ENCODE assay signal across 29 mouse cellular contexts in genomic region chr11:35569957-35570356, GRCm38 (mm10).
DNase-seq lines count a peak whose midpoint lies in the region; ATAC-seq and TF ChIP-seq lines count a peak whose summit lies in the region.
"Had no signal": no experiment of that assay in that cellular context is flagged by ENCODE, and none has a peak within 500 bp of the region (broad histone marks: within the 10 kb centered on the region; RNA-seq: fewer than 3 reads in every experiment).

No protein-coding gene starts in this region.

- no peaks in the 10 kb centered on the region; the same call in 1 of the 2 replicates for H3K36me3 ChIP-seq in heart, embryonic 10.5 days
- H3K36me3 ChIP-seq in heart, embryonic 13.5 days: no peaks in the 10 kb centered on the region
- no peaks in the 10 kb centered on the region for H3K36me3 ChIP-seq in lung, embryonic 16.5 days (ENCODE audit: control insufficient read depth, insufficient read depth, low read length)
- H3K36me3 ChIP-seq: forebrain, embryonic 12.5 days; forebrain, embryonic 15.5 days; heart, embryonic 15.5 days had no signal

- TF ChIP-seq CTCF in lung, adult 2 months (IDR thresholded peaks at IDR 0.05; ENCODE audit: insufficient read depth, low read length): no peak

- peaks cover 37% of the 10 kb centered on the region for H3K4me1 ChIP-seq in heart, embryonic 10.5 days
- H3K4me1 ChIP-seq in heart, embryonic 13.5 days: peaks cover 37% of the 10 kb centered on the region
- H3K4me1 ChIP-seq in lung, embryonic 16.5 days (replicated peaks; ENCODE audit: control insufficient read depth, insufficient read depth, low read length): no peaks in the 10 kb centered on the region; the same call in 1 of the 2 replicates
- no peaks in the 10 kb centered on the region for H3K4me1 ChIP-seq in lung, adult 2 months (ENCODE audit: control insufficient read depth, insufficient read depth, low read length)
- H3K4me1 ChIP-seq: embryonic facial prominence, embryonic 13.5 days had no signal

- no peaks in the 10 kb centered on the region for H3K9me3 ChIP-seq in heart, embryonic 10.5 days
- H3K9me3 ChIP-seq in heart, embryonic 13.5 days: no peaks in the 10 kb centered on the region
- H3K9me3 ChIP-seq in lung, embryonic 16.5 days (ENCODE audit: control insufficient read depth, low read length): no peaks in the 10 kb centered on the region
- H3K9me3 ChIP-seq: embryonic facial prominence, embryonic 10.5 days; embryonic facial prominence, embryonic 13.5 days; forebrain, embryonic 12.5 days; forebrain, embryonic 15.5 days; heart, embryonic 15.5 days had no signal

- ATAC-seq in heart, embryonic 13.5 days (ENCODE audit: extremely low read depth, insufficient number of reproducible peaks, low FRiP score, low TSS enrichment): peak; percentile 42; the same call in 1 of the 2 replicates
- ATAC-seq in lung, embryonic 16.5 days (ENCODE audit: low read depth): peak; percentile 34; the same call in 1 of the 2 replicates
- ATAC-seq: activated CD4-positive, CD25-positive, alpha-beta regulatory T cell, adult 4 months; CD4-positive, CD25-positive, alpha-beta regulatory T cell, adult 4 months; forebrain, embryonic 15.5 days; hindbrain, postnatal 0 days; inflammation-experienced regulatory T-cells, adult 6 months; intestine, embryonic 16.5 days had no signal

- 26% methylated on average over 11 of the region's 11 CpGs for WGBS in heart, embryonic 10.5 days
- 29% methylated on average over 11 of the region's 11 CpGs for WGBS in heart, embryonic 13.5 days
- 61% methylated on average over 11 of the region's 11 CpGs for WGBS in lung, embryonic 16.5 days
- WGBS in lung, adult 2 months: 75% methylated on average over 11 of the region's 11 CpGs

- no peak overlapping the region for H3K4me3 ChIP-seq in heart, embryonic 10.5 days
- no peak overlapping the region for H3K4me3 ChIP-seq in heart, embryonic 13.5 days
- H3K4me3 ChIP-seq in lung, embryonic 16.5 days (ENCODE audit: low read length): no peak overlapping the region
- H3K4me3 ChIP-seq in lung, adult 2 months (replicated peaks; ENCODE audit: extremely low read depth, low read depth, low read length): no peak overlapping the region
- H3K4me3 ChIP-seq: embryonic facial prominence, embryonic 10.5 days; embryonic facial prominence, embryonic 13.5 days; erythroblast, embryonic 14.5 days; forebrain, embryonic 12.5 days; forebrain, embryonic 15.5 days; gastrocnemius, adult 2 months; heart, embryonic 15.5 days had no signal

- H3K27ac ChIP-seq in heart, embryonic 10.5 days: 0 out of 2 replicates have a peak overlapping the region, but pooled peaks have one; percentile 9
- H3K27ac ChIP-seq in heart, embryonic 13.5 days (replicated peaks): no peak overlapping the region
- no peak overlapping the region for H3K27ac ChIP-seq in lung, embryonic 16.5 days (ENCODE audit: low read length)
- H3K27ac ChIP-seq: embryonic facial prominence, embryonic 10.5 days; embryonic facial prominence, embryonic 13.5 days; forebrain, embryonic 12.5 days; forebrain, embryonic 15.5 days; gastrocnemius, adult 2 months; heart, embryonic 15.5 days; hindbrain, embryonic 14.5 days; hindbrain, postnatal 0 days had no signal

- H3K9ac ChIP-seq in heart, embryonic 13.5 days: no peak overlapping the region
- no peak overlapping the region for H3K9ac ChIP-seq in lung, embryonic 16.5 days (ENCODE audit: low read length)
- H3K9ac ChIP-seq: embryonic facial prominence, embryonic 13.5 days; forebrain, embryonic 12.5 days; forebrain, embryonic 15.5 days; heart, embryonic 15.5 days; hindbrain, embryonic 14.5 days had no signal

- no peak for TF ChIP-seq POLR2A in lung, adult 2 months (IDR thresholded peaks at IDR 0.05; ENCODE audit: borderline replicate concordance, extremely low read depth, low read depth, low read length)

- intact Hi-C loops in heart, postnatal 25 days (cut with DNase I): no loop called here

- DNase-seq in heart, embryonic 10.5 days (ENCODE audit: low spot score): peak; percentile 78
- DNase-seq in heart, adult 9 months (ENCODE audit: low spot score in 2 of 2): no peak
- DNase-seq in heart, postnatal 25 days (ENCODE audit: low spot score): no peak
- DNase-seq in lung, adult 2 months: no peak
- DNase-seq: adrenal gland, adult 8-10 months; adrenal gland, postnatal 25 days; cerebellum, adult 11-12 months; cerebellum, adult 8-10 months; cerebellum, postnatal 10 days; cerebellum, postnatal 36 days; embryo, embryonic 11 days; gastrocnemius, adult 2 months; gastrocnemius, postnatal 14 days; kidney, adult 18-20 months; kidney, adult 9 months had no signal

- no peak overlapping the region for H3K4me2 ChIP-seq in heart, embryonic 13.5 days
- no peak overlapping the region for H3K4me2 ChIP-seq in lung, embryonic 16.5 days (ENCODE audit: low read depth, low read length)
- H3K4me2 ChIP-seq: embryonic facial prominence, embryonic 13.5 days; forebrain, embryonic 12.5 days; forebrain, embryonic 15.5 days; heart, embryonic 15.5 days; hindbrain, embryonic 14.5 days had no signal

- no peaks in the 10 kb centered on the region for H3K27me3 ChIP-seq in heart, embryonic 10.5 days (ENCODE audit: insufficient read depth, poor library complexity, severe bottlenecking)
- peaks cover 24% of the 10 kb centered on the region; the same call in 1 of the 2 replicates for H3K27me3 ChIP-seq in heart, embryonic 13.5 days (replicated peaks)
- H3K27me3 ChIP-seq in lung, embryonic 16.5 days (ENCODE audit: control insufficient read depth, insufficient read depth, low read depth, low read length): peaks cover 25% of the 10 kb centered on the region
- H3K27me3 ChIP-seq: embryonic facial prominence, embryonic 13.5 days had no signal
